Mouse (Mus musculus) frontal cortex, postnatal 36 days (tissue): Measurements from ENCODE around the gene Poldip3.

ENCODE experiments used
- DNase-seq, 2 experiments: peaks; one replicate each; pipeline ENCODE4 v3.0.0; 2022; ENCODE audit warnings: low spot score in 2 of 2

Gene Poldip3

GRCm38 (mm10) chr15:83149196-83150072 lies at the start of gene Poldip3:
Gene Poldip3 (minus strand): TSS chr15:83149384.
- DNase-seq: peak; percentile 98 to 99

GRCm38 (mm10) chr15:83193413-83193812 lies 44.2 kb upstream of the Poldip3 start:
- no peak for DNase-seq

- no peak for DNase-seq
These were observed 33.2 kb upstream of the Poldip3 start for GRCm38 (mm10) chr15:83182351-83182750.

- DNase-seq: no peak
These were observed 32.7 kb upstream of the Poldip3 start for GRCm38 (mm10) chr15:83181800-83182330.

GRCm38 (mm10) chr15:83180004-83180403 lies 30.8 kb upstream of the Poldip3 start:
- DNase-seq: no peak

GRCm38 (mm10) chr15:83176653-83177052 lies 27.5 kb upstream of the Poldip3 start:
- DNase-seq: no peak

GRCm38 (mm10) chr15:83173914-83174884 lies 25.0 kb upstream of the Poldip3 start:
- no peak for DNase-seq

- DNase-seq: no peak
These were observed 23.6 kb upstream of the Poldip3 start, which contains the start of gene Cyb5r3 for GRCm38 (mm10) chr15:83172492-83173429. Gene Cyb5r3 (minus strand): TSS chr15:83172592.

- peak; percentile 95 to 97 for DNase-seq
These were observed 22.7 kb upstream of the Poldip3 start for GRCm38 (mm10) chr15:83171712-83172481.

- no peak for DNase-seq
These were observed 21.9 kb upstream of the Poldip3 start for GRCm38 (mm10) chr15:83170956-83171659.

GRCm38 (mm10) chr15:83169772-83170722 lies 20.9 kb upstream of the Poldip3 start:
- no peak for DNase-seq

- DNase-seq: no peak
These were observed 19.9 kb upstream of the Poldip3 start for GRCm38 (mm10) chr15:83168875-83169771.

- DNase-seq: no peak
These were observed 19.1 kb upstream of the Poldip3 start for GRCm38 (mm10) chr15:83168311-83168710.

GRCm38 (mm10) chr15:83167550-83168065 lies 18.4 kb upstream of the Poldip3 start:
- no peak for DNase-seq

GRCm38 (mm10) chr15:83167126-83167525 lies 17.9 kb upstream of the Poldip3 start:
- no peak for DNase-seq

- DNase-seq: no peak
These were observed 17.5 kb upstream of the Poldip3 start for GRCm38 (mm10) chr15:83166642-83167041.
